Mouse (Mus musculus): ENCODE data around the gene Crb1. TPM values are rescaled to one million over a fixed set of nuclear protein-coding genes. Genes with fewer than 3 reads are reported as not detected.

Gene Crb1
- total RNA-seq (2014; fragmentation: Nextera tagmentation) = not detected in 2 replicates
- 0.23 and 0.44 TPM in 2 replicates for total RNA-seq (2017)
- not detected in 2 replicates for polyA plus RNA-seq (2012)

DNA sequence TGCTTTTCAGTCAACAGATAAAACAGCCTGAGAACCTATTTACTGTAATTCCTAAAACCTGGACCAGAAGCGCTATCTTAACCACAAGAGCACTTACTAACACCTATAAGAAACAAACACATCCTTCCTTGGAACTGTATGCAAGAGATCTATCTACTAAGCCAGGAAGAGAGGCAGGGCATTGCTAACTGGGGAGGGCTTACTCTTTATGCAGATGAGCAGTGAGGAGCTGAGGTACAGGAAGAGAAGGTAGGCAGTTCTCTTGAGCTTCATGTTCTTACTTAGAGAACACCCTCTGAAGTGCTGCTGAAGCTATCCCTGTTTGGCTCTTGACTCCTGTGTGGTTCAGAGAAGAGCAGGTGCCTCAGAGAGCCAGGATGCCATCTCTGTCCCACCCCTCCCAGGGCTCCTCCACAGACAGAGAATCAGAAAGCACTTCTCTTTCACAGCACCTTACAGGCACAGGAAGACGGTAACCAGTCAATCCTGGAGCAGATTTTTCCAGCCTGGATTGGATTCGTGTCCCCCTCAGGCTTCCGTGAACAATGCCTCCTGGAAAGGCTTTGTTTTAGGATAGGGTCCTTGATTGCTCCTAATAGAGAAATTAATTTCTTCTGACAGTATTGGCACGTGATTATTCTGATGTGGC is at the start of gene Crb1:
TSS of gene Crb1 (minus strand) at position 463 of the 649 bp plus-strand sequence.
- no peaks in the 10 kb centered on the region for H3K36me3 ChIP-seq (replicated peaks)
- peaks cover 12% of the 10 kb centered on the region for H3K27me3 ChIP-seq (ENCODE audit: insufficient read depth, low read length)
- H3K4me3 ChIP-seq (ENCODE audit: low read depth, low read length) = no peak within 1 kb of the TSS
- DNase-seq (ENCODE audit: low spot score) (no peak), ATAC-seq (ENCODE audit: extremely low read depth, insufficient number of reproducible peaks, low FRiP score, poor library complexity, severe bottlenecking) (no peak)
- H3K4me1 ChIP-seq (ENCODE audit: insufficient read depth, low read depth, low read length) = peaks cover 10% of the 10 kb centered on the region
- H3K9me3 ChIP-seq (replicated peaks) = no peaks in the 10 kb centered on the region
- TF ChIP-seq TAL1 (conservative IDR thresholded peaks at IDR 0.05; ENCODE audit: low read depth, low read length) (no peak), CTCF (IDR thresholded peaks at IDR 0.05; ENCODE audit: low read depth, low read length) (no peak), POLR2AphosphoS5 (IDR thresholded peaks at IDR 0.05; ENCODE audit: insufficient replicate concordance, low read depth, low read length) (no peak), GATA1 (IDR thresholded peaks at IDR 0.05; ENCODE audit: borderline replicate concordance, low read length) (no peak), GATA2 (IDR thresholded peaks at IDR 0.05; ENCODE audit: borderline replicate concordance, low read depth, low read length) (no peak)

- no peaks in the 10 kb centered on the region for H3K27me3 ChIP-seq (ENCODE audit: insufficient read depth, low read length)
- peaks cover 56% of the 10 kb centered on the region for H3K4me1 ChIP-seq (ENCODE audit: insufficient read depth, low read depth, low read length)
- no peak for ATAC-seq (ENCODE audit: extremely low read depth, insufficient number of reproducible peaks, low FRiP score, poor library complexity, severe bottlenecking)
- no peak for DNase-seq (ENCODE audit: low spot score)
- H3K4me3 ChIP-seq (ENCODE audit: low read depth, low read length) = peak overlapping the region; percentile 38; the same call in 1 of the 2 replicates
- peaks cover 37% of the 10 kb centered on the region for H3K36me3 ChIP-seq (replicated peaks)
- no peaks in the 10 kb centered on the region for H3K9me3 ChIP-seq (replicated peaks)
- no peak for TF ChIP-seq TAL1 (conservative IDR thresholded peaks at IDR 0.05; ENCODE audit: low read depth, low read length)
- no peak for TF ChIP-seq GATA1 (IDR thresholded peaks at IDR 0.05; ENCODE audit: borderline replicate concordance, low read length)
These were observed 48.1 kb upstream of the Crb1 start for GRCm38 (mm10) chr1:139425006-139425405.

DNA sequence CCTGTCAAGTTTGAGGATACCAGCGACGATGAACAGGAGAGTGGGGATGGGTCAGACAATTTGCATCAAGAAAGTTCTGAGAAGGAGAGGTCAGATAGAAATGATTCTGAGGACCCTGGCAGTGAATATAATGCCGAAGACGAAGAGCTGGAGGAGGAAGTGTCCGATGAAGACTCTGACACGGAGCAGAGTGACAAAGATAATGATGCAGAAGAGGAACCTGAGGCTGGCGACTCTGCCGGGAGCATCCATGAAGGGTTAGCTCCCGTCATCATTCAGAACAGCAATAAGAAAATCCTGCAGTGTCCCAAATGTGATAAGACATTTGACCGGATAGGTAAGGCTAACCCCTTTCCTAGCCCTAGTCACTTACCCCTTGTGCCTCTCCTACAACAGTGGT is 47.0 kb upstream of the Crb1 start:
- no peak for TF ChIP-seq GATA2 (IDR thresholded peaks at IDR 0.05; ENCODE audit: borderline replicate concordance, low read depth, low read length)
- no peak for TF ChIP-seq GATA1 (IDR thresholded peaks at IDR 0.05; ENCODE audit: borderline replicate concordance, low read length)
- TF ChIP-seq TAL1 (conservative IDR thresholded peaks at IDR 0.05; ENCODE audit: low read depth, low read length) = no peak
- H3K4me3 ChIP-seq (ENCODE audit: low read depth, low read length) = peak overlapping the region; percentile 88
- ATAC-seq (ENCODE audit: extremely low read depth, insufficient number of reproducible peaks, low FRiP score, poor library complexity, severe bottlenecking) (no peak), DNase-seq (ENCODE audit: low spot score) (no peak)
- H3K9me3 ChIP-seq (replicated peaks) = no peaks in the 10 kb centered on the region
- peaks cover 30% of the 10 kb centered on the region for H3K36me3 ChIP-seq (replicated peaks)
- H3K4me1 ChIP-seq (ENCODE audit: insufficient read depth, low read depth, low read length) = peaks cover 51% of the 10 kb centered on the region
- H3K27me3 ChIP-seq (ENCODE audit: insufficient read depth, low read length) = no peaks in the 10 kb centered on the region

GRCm38 (mm10) chr1:139422941-139423340 is 46.0 kb upstream of the Crb1 start:
- DNase-seq (ENCODE audit: low spot score) (peak; percentile 24), ATAC-seq (ENCODE audit: extremely low read depth, insufficient number of reproducible peaks, low FRiP score, poor library complexity, severe bottlenecking) (no peak)
- H3K27me3 ChIP-seq (ENCODE audit: insufficient read depth, low read length) = no peaks in the 10 kb centered on the region
- peak overlapping the region; percentile 88 for H3K4me3 ChIP-seq (ENCODE audit: low read depth, low read length)
- peaks cover 27% of the 10 kb centered on the region for H3K36me3 ChIP-seq (replicated peaks)
- no peaks in the 10 kb centered on the region for H3K9me3 ChIP-seq (replicated peaks)
- peaks cover 49% of the 10 kb centered on the region for H3K4me1 ChIP-seq (ENCODE audit: insufficient read depth, low read depth, low read length)
- TF ChIP-seq POLR2AphosphoS5 (IDR thresholded peaks at IDR 0.05; ENCODE audit: insufficient replicate concordance, low read depth, low read length) (no peak), GATA2 (IDR thresholded peaks at IDR 0.05; ENCODE audit: borderline replicate concordance, low read depth, low read length) (no peak), TAL1 (conservative IDR thresholded peaks at IDR 0.05; ENCODE audit: low read depth, low read length) (no peak), CTCF (IDR thresholded peaks at IDR 0.05; ENCODE audit: low read depth, low read length) (no peak), GATA1 (IDR thresholded peaks at IDR 0.05; ENCODE audit: borderline replicate concordance, low read length) (no peak)

DNA sequence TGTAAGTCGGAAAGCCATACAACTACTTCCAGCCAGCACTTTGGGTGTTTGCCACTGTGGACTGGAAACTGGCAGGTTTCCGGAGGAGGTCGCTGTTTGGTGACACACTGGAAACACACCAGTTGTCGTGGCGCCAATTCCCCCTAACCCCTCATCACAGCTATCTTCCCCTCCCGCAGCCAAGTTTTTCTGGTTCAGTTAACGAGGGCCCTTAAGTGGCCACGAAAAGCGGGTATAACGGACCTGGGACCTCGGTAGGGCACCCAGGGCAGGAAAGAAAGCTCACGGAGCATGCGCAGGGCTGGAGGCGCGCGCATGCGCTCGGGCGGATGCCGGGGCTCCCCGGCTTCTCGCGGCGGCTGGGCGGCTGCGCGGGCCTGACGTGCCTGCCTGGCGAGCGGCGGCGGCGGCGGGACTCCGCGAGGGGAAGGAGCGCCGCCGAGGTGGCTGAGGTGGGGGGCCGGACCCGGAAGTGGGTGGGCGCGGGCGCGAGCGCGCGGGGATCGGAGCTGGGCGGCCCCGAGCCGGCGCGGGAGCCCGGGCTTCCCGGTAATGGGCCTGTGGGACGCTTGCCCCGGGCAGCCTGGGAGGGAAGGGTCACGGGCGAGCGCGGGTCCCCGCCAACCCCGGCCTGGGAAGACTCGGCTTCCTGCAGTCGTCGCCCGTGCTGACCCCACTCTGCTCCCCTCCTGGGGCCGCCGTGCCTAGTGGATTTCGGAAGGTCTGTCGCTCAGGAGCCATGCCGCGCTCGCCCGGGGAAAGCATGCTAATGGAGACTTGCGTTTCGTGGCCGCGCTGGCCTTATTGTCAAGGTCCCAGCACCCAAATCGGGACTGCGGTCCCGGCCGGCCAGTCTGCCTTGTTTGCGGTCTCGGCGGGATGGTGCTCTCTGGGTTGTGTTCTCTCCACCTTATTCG is 45.2 kb upstream of the Crb1 start, which contains the start of gene Zbtb41:
TSS of gene Zbtb41 (plus strand) at position 414 of the 917 bp plus-strand sequence.
- Histone ChIP-seq H3K27me3 (ENCODE audit: insufficient read depth, low read length) (no peaks in the 10 kb centered on the region), H3K36me3 (replicated peaks) (peaks cover 25% of the 10 kb centered on the region), H3K9me3 (replicated peaks) (no peaks in the 10 kb centered on the region), H3K4me1 (ENCODE audit: insufficient read depth, low read depth, low read length) (peaks cover 48% of the 10 kb centered on the region), H3K4me3 (ENCODE audit: low read depth, low read length) (peak within 1 kb of the TSS; percentile 88)
- TF ChIP-seq GATA1 (IDR thresholded peaks at IDR 0.05; ENCODE audit: borderline replicate concordance, low read length) (no peak), CTCF (IDR thresholded peaks at IDR 0.05; ENCODE audit: low read depth, low read length) (0 out of 2 replicates have a peak, but pooled peaks have one; percentile 16)
- peak; percentile 97 for DNase-seq (ENCODE audit: low spot score)
- peak; percentile 71 for ATAC-seq (ENCODE audit: extremely low read depth, insufficient number of reproducible peaks, low FRiP score, poor library complexity, severe bottlenecking)

- peaks cover 21% of the 10 kb centered on the region for H3K36me3 ChIP-seq (replicated peaks)
- H3K4me1 ChIP-seq (ENCODE audit: insufficient read depth, low read depth, low read length) = peaks cover 43% of the 10 kb centered on the region
- H3K27me3 ChIP-seq (ENCODE audit: insufficient read depth, low read length) = no peaks in the 10 kb centered on the region
- no peaks in the 10 kb centered on the region for H3K9me3 ChIP-seq (replicated peaks)
- no peak for TF ChIP-seq CTCF (IDR thresholded peaks at IDR 0.05; ENCODE audit: low read depth, low read length)
- TF ChIP-seq GATA2 (IDR thresholded peaks at IDR 0.05; ENCODE audit: borderline replicate concordance, low read depth, low read length) = no peak
- TF ChIP-seq POLR2AphosphoS5 (IDR thresholded peaks at IDR 0.05; ENCODE audit: insufficient replicate concordance, low read depth, low read length) = no peak
- no peak for TF ChIP-seq GATA1 (IDR thresholded peaks at IDR 0.05; ENCODE audit: borderline replicate concordance, low read length)
- no peak for TF ChIP-seq TAL1 (conservative IDR thresholded peaks at IDR 0.05; ENCODE audit: low read depth, low read length)
- DNase-seq (ENCODE audit: low spot score) (no peak), ATAC-seq (ENCODE audit: extremely low read depth, insufficient number of reproducible peaks, low FRiP score, poor library complexity, severe bottlenecking) (peak; percentile 29)
- peak overlapping the region; percentile 88 for H3K4me3 ChIP-seq (ENCODE audit: low read depth, low read length)
These were observed 44.6 kb upstream of the Crb1 start for GRCm38 (mm10) chr1:139421521-139421874.

Measured in G1E (cell line).